Mouse (Mus musculus): ENCODE results near the gene Xpnpep2.

Xpnpep2 gene

DNA sequence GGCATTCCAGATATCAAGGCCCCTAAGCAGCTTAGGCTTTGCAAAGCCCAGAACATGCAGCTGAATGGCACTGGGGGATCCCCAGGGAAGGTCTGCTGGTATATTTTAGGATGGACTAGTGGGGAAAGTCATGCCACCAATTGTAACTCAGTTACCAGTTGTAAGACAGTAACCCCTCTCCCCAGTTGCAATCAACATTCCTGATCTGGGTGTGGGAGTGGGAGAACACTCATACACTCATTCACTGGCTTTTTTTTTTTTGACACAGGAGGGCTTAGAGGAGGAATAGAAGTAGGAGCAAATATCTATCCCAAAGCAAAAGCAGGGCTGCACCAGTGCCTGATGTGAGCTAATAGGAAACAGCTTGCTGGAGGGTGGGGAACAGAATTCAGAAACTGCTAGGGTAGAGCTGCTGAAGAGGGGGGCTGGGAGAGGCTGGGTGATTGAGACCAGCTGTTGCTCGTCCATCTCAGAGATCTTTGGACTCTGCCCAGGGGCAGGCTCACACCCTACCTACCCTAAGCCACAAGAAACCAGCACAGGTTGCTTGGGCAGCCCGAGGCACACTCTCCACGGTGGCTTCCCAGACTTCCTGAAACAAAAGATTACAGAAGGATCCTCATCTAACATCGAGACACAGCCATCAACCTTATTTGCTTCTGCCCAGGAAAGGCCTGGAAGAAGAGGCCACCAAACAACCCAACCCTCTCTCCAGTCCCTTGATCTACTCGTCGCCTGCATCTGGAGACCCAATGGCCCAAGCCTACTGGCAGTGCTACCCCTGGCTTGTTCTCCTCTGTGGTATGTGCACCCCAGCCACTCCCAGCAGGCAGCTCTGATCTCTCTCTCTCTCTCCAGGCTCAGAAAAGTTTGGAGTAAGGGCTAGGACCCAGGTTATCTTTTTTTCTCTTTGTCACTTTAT, at the start of gene Xpnpep2:
Gene Xpnpep2 (plus strand): TSS at position 332 of the 922 bp plus-strand sequence.
- DNase-seq: peak; percentile 44

DNA sequence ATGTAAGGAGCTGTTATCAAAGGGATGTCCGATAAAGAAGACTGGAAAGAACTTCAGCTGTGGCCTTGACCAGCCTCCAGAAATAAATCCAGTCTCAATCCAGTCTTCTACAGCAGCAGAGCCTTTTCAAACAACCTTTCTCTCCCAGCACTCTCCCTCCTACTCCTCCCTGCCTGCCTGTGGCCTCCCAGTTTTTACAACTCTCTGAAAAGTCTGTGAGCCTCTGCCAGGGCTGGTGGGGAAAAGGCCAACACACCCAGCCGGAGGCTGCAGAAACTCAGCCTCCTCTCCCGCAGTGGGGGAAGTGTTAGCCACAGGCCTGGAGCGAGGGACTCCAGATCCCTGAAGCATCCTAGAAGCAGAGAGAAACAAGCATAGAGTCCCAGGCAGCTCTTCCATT, 46.0 kb upstream of the Xpnpep2 start:
- no peak for DNase-seq

DNA sequence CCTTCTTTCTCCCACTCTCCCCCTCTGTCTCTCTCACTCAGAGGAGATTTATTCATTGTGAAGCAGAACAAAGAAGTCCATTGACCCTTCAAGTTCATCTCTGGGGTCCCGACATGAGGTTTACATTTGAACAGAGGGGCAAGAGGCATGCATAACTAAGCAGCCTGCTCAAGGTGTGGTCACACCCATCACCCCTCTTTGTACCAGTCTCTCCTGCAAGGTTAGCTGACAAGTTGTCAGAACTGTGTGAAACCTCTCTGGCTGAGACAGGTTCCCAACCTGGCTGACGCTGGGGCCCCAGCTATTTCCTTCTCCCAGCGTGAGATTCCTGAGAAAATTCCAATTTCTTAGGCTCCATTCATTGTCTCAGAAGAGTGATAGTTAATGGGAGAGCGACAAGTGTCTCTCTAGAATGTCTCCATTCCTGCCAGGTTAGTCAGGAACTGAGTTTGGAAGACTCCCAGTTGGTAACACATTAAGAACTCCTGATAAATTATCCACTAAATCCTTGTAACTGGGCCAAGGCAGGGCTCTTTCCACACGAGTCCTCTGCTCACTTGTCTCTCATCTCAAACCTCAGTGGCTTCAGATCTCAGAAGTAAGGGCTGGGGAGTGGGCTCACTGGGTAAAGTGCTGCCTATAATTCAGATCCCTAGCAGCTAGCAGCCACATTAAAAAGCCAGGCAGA, 44.2 kb upstream of the Xpnpep2 start:
- peak; percentile 26 for DNase-seq

DNA sequence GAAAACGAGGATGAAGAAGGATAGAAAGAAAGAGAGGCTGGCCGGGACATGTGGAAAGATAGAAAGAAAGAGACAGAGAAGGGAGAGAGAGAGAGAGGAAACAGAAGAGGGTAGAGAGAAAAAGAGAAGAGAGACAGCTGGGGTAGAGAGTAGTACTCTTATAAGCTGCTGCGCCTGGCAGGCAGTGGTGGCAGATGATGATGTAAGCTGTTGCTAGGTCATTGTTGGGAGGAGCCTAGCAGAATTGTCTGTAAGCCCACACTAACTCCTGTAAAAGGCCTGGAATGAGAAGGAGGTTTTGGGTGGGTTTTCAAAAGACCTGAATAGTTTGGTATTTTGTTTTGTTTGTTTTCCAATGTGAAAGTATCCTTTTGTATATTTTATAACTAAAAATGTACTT, 41.6 kb upstream of the Xpnpep2 start:
- DNase-seq: no peak

DNA sequence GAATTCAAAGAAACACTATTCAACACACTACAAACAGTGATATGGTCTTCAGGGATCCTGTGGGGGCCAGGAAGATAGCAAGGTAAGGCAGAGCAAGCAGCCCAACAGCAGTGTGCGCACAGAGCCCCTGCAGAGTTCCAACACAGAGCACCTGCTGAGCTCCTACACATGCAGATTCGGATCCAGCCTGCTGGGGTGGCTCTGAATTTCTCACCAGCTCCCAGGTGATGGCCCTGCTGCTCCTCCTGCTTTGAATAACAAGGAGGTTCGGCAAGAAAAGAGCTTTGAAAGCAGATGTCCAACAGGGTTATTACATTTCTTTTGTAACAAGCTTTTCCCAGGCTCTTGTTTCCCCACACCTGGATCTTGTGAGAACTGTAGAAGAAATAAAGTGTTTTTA, 36.6 kb upstream of the Xpnpep2 start:
- DNase-seq: no peak

DNA sequence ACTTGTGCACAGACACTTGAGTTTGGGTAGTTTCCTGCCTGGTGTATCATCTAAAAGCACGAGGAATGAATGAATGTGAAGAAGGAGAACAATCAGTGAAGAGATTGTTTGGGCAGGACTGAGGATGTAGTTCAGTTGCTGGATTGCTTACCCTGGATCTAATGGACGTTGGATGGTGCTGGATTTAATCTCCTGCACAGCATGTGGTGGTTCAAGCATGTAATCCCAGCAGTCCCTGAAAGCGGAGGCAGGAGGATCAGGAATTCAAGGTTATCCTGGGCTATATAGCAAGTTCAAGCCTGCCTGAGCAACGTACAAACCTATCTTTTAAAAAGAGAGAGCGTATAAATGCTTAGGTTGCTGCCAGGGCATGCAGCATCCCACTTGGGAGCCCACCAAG, 36.1 kb upstream of the Xpnpep2 start:
- no peak for DNase-seq

DNA sequence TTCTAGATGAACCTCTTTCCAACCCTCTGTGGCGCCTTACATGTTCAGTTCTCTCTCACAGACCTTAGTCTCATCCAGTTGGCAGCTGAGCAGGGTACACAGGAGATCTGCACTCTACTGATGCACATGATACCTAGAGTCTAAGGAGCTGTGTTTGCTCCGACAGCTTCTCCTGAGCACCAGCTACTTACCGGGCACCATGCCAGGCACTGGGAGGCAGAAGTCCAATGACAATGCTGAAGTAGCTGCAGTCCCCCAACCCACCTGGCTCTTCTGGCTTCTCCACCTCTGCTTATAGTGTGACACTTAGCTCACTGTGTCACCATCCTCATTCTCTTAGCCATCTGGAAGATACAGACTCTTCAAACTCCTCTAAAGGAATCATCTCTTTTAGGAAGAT, 33.8 kb upstream of the Xpnpep2 start:
- peak; percentile 11 for DNase-seq

DNA sequence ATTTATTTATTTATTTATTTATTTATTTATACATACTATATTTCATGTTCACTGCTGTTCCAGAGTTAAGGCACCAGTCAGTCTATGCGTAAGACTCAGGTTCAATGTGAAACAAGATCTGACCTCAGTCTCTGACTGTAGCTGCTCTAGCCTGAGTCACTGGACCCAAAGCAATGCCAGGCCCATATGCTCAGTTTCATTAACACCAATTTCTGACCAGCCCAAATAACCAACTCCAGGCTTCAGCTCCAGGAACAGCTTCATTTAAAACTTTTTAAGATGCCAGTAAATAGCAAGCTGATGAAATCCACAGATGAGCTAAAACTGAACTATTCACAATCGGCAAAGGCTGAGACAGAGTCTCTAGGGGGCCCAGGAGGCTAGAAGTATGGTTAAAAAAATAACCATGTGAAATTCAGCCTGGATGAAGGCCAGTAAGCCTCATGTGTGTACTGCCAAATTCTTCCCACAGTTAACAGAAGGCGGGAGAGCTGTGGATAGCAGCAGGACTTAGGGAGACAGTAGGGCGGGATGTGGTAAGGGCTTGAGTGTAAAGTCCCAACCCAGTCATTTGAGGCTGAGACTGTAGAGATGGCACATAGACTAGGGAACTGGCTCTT, 31.6 kb upstream of the Xpnpep2 start:
- DNase-seq: no peak

DNA sequence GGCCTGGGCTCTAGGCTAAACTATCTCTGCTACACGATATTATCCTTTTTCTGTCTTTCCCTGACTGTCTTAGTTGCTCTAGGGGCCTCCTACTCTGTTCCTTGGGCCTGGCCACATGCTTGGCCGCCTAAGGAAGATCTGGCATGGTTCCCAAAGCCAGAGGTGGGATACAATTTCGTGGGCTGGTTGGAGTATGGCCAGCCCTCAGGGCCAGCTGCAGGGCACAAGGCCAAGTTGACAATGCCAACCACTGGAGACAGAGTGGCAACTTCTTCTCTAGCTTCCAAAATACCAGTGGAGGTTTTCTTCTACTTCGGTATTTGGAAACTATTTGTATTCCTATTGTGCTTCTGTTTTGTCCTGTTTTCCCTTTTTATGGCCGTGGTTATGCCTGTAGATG, 26.2 kb upstream of the Xpnpep2 start:
- peak; percentile 4 for DNase-seq

DNA sequence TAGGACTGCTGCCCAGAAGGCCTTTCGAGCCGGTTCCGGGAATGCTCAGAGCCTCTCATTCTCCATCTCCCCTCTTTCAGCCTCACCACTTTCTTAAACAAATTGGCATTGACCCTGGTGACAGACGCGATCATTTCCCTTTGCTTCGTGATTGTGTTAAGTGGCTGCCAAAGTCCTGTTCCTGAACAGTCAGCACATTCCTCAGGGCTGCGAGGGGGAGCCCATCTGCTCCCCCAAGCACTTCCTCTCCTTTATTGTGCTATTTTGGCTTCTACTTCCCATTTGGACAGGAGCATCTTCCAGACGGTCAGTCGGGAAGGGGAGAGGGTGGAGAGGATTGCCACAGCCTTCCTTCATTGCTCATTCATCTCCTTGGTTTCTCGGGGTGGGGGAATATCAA, 16.4 kb upstream of the Xpnpep2 start:
- peak; percentile 17 for DNase-seq

DNA sequence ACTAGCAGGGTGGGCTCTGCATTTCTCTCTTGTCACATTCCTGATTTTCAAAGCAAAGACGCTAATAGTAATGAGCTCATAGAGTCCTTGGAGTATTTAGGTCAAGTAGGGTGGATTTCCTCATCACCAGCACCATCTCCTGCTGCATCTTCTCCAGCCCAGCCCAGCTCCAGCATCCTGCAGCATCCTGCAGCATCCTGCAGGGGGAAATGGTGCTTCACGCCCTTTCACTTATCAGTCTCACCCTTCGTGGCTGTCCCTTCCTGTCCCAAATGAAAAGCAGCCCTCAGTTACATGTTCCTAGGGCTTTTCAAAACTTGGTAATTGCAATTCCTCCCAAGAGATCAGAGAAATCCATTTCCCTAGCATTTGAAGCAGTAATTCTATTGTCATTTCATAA, 15.0 kb upstream of the Xpnpep2 start:
- DNase-seq: peak; percentile 40

DNA sequence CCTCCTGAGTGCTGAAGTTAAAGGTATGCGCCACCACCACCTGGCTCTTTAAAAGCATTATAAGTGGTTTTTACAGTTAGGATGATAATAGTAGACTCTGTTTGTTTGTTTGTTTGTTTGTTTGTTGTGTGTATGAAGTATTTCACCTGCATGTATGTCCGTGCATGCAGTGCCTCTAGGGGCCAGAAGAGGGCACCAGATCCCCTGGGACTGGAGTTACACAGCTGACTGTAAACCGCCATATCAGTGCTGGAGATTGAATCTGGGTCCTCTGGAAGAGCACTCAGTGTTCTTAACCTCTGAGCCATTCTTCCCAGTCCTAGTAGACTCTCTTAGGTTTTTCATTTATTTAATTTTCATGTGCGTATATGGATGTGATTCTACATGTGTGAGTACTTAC, 13.9 kb upstream of the Xpnpep2 start:
- no peak for DNase-seq

DNA sequence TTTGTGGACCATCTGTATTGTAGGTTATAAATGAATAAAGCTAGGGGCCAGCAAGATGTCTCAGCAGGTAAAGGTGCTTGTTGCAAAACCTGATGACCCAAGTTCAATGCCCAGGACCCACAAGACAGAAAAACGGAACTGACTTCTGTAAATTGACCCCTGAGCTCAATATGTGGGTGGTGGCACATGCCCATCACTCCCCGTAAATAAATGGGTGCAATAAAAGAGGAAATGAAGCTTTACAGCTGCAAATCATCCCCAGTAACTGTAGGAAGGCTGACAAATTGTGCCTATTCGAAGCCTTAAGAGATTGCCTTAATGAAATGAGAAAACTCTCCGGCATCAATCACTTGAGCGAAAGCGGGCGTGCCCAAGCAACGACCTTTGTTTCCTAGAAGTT, 11.9 kb upstream of the Xpnpep2 start:
- no peak for DNase-seq

DNA sequence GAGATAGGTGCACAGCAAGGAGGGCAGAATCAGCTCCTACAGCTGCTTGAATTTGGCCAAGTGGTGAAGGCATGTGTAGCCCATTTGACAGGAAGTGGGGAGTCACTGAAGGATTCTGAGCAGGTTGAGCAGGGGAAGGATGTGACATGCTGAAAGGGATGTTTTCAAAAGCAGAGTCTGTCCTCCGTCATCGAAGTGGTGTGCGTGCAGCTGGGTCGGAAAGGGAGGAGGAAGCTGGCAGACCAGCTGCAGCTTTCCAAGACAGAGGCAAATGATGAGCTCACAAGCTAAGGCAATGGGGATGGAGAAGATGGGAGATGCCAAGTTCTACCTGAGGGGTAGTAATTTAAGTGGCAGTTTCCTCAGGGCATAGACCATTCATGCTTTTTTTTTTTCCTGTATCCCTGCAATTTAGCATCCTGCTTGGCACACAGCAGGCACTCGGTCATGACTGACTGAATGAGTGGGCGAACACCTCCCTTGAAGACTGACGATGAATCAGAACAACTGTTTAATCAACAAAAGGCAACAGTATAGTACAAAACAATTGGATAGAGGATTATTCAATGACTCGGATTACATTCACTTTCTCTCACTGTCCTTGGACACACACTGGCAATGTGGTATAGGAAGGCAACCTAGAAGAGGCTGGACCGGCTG, 9.9 kb upstream of the Xpnpep2 start:
- DNase-seq: no peak

DNA sequence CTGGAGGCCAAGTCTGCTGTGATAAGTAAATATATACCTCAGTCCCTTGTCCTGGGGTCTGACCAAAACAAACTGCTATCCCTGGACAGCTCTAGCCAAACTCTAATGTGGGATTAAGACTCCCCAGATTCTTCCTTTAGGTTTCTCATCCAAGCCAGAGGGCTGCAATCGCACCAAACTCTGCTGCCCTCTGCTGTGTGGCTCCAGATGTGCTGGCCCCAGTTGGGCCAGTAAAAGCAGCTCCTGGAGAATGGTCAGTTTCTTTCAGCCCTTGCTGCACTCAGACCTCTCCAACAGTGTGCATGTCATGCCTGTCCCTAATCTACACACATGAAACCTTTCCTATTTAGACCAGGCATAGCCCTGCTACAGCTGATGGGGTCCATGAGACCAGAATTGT, 8.7 kb upstream of the Xpnpep2 start:
- DNase-seq: peak; percentile 29

DNA sequence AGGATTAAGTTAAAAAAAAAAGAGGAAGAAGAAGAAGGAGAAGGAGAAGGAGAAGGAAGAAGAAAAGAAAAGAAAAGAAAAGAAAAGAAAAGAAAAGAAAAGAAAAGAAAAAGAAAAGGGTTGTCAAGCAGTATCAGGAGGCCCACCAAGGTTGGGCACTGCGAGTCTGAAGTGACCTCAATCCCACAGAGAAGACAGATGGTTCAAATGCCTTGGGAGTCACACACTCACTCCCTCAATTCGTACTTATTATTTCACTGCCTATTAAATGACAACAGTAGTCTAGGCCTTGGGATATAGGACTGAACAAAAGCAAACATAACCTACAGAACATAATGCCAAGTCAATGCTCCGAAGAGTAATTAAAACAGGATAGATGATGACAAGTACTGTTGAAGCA, 5.3 kb upstream of the Xpnpep2 start:
- no peak for DNase-seq

DNA sequence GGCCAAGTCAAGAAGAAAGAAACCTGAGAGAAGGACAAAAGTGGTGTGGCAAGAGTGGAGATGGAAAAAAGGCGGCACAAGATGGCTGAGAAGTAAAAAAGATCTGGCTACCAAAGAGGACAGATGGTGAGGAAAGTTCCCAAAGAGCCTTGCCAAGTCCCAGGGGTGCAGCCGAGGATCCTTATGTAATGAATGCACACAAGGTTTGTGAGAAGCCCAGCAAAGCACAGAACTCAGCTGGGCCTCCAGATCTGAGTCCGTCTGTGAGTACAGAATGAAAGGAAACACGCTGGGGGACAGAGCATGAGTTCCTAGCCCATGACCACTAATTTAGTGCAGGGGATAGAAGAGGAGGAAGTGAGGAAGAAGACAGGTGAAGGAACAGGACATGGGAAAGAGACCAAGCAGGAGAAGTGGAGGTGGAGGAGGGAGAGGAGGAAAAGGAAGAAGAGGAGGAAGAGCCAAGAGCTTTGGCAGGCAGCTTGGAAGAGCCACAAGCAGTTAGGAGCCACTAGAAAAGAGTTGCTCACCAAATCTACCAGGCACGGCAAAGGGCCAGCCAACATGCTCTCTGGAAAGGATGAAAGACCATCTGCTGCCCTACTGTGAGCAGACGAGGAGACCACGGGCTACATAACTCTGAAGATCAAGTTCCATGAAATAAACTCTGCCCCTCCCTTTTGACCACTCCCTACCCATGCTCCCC, 3.6 kb upstream of the Xpnpep2 start:
- DNase-seq: no peak

DNA sequence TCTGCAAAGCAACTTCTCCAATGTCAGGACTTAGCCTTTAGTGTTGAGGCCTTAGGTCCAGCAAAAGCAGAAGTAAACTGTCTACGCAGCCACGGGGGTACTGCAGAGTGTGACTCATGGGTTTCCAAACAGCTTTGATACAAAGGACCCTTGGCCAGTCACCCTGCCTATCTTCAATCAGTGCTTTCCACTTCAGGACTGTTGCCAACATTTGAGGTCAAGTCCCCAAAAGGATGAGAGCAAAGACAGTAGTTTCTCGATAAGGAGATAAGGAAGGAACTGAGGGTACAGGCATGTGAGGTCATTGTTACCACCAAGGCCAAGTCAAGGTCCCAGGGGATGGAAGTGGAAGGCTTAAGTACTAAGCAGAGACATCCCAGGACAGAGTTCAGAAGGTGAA, 2.3 kb upstream of the Xpnpep2 start:
- DNase-seq: peak; percentile 17

DNA sequence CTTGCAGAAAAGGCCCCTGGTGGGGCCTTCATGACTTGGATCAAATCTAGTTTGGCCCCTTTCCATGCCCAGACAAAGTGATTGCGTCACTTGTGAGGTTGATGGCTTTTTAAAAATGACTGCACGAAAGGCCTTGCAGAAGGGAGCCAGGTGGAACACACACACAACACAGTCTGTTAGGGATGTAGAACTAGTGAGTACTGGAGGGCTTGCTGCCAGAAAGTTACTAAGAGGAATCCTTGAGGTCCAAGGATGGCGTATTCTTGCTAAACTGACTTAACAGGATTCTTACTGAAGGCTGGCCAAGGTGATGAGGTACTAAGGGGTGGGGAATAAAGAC, 761 bp downstream of the Xpnpep2 start:
- DNase-seq: no peak

DNA sequence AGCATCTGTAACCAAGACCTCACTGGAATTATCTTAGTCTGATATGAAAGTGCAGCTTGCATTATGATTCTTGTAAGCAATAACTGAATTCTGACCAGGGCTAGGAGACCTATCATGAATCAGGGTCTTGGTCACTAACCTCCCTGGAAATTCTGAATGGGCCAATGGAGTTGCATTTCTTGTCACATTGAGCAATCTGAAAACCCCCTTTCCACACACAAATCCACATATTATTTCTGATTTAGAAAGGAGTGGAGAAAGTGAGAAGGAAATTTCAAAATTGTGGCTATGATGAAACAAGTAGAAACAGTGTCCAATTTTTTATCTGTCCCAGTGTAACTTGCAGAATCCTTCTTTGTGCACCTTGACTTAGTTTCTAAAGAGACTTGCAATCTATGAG, 10.8 kb downstream of the Xpnpep2 start:
- no peak for DNase-seq

DNA sequence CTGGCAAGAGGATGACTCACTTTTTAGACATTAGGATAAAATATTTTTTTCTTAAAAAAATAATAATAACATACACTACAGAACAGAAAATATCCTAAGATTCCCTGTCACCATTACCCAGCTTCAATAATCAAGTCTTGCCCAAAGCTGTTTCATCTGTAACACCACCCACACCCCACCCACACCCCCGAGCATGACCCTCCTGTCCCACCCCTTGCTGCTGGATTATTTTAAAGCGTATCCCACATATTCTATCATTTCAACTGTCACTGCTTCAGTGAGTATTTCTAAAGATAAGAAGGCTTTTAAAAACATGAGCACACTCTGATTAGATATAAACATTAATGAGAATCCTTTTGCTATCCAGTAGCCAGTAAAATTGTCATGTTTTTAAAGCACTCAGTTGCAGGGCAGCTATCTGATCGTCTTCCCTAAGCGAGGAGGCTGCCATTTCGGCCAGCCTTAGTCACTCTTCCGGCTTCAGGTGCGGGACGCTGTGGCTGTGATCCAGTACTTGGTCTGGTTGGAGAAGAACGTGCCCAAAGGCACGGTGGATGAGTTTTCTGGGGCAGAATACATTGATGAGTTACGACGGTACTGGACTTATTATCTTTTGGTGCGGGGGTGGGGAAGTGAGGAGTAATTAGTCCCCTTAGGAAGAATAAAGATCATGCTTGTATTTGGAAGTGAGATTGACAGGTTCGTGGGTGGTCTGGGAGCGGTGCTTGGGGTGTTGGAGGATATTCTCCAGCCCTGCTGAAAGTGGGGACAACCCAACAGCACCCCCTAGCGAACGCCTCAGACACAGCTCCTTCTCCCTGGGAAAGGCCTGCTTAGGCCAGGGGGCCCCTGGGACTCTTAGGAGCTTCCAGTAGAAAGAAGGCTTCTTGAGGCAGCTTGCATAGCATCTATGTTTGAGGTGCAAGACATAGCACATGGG, 15.9 kb downstream of the Xpnpep2 start:
- DNase-seq: peak; percentile 51

Data from kidney, postnatal 14 days (tissue).